Mouse (Mus musculus) midbrain, postnatal 0 days (tissue): ENCODE measurements at regions not wholly inside any gene's neighbourhood (a gene's known extent, or its start where the extent isn't known, plus 50 kb on each side); places are given as distances from the start of the nearest gene placed in this dataset.

Source experiments
- ATAC-seq: fragments of 200-750 bp; cut with Nextera tagmentation; 2 replicates; pipeline ENCODE4 v1.8.0; 2017; ENCODE audit warnings: moderate number of reproducible peaks, mild to moderate bottlenecking, moderate TSS enrichment, moderate library complexity; ENCODE audit not compliant: low FRiP score
- DNase-seq: peaks from one replicate; pipeline ENCODE4 v3.0.0-alpha.2; 2015; ENCODE audit warnings: low spot score
- H3K27ac ChIP-seq: fragments of 300-500 bp; sonication (generic); 2 replicates; pipeline ENCODE4 v1.5.1; 2014; ENCODE audit warnings: low read depth, mild to moderate bottlenecking, low read length, mixed read lengths
- H3K27me3 ChIP-seq: fragments of 300-500 bp; sonication (generic); 2 replicates; pipeline ENCODE4 v1.6.1; 2014; ENCODE audit warnings: low read length, control low read depth, mixed read lengths; ENCODE audit not compliant: insufficient read depth
- H3K36me3 ChIP-seq: fragments of 300-500 bp; sonication (generic); 2 replicates; pipeline ENCODE4 v1.6.1; 2014; ENCODE audit warnings: low read length, control low read depth, mixed read lengths; ENCODE audit not compliant: insufficient read depth
- H3K4me1 ChIP-seq: fragments of 300-500 bp; sonication (generic); 2 replicates; pipeline ENCODE4 v1.6.1; 2014; ENCODE audit warnings: mild to moderate bottlenecking, control low read depth, antibody characterized with exemption, low read length, mixed read lengths; ENCODE audit not compliant: insufficient read depth
- H3K4me2 ChIP-seq: fragments of 300-500 bp; sonication (generic); 2 replicates; pipeline ENCODE4 v1.6.1; 2014; ENCODE audit warnings: low read depth, mild to moderate bottlenecking, low read length, mixed read lengths; ENCODE audit not compliant: poor library complexity, severe bottlenecking
- H3K4me3 ChIP-seq: fragments of 300-500 bp; sonication (generic); 2 replicates; pipeline ENCODE4 v1.5.1; 2014; ENCODE audit warnings: low read depth, mild to moderate bottlenecking, low read length, moderate library complexity
- H3K9ac ChIP-seq: fragments of 300-500 bp; sonication (generic); replicated peaks from 2 replicates; pipeline ENCODE4 v1.6.1; 2014; ENCODE audit warnings: mild to moderate bottlenecking, low read length, moderate library complexity, mixed read lengths; ENCODE audit not compliant: poor library complexity, severe bottlenecking
- H3K9me3 ChIP-seq: fragments of 300-500 bp; sonication (generic); 2 replicates; pipeline ENCODE4 v1.6.1; 2016; ENCODE audit warnings: low read length, control low read depth
- CTCF ChIP-seq: IDR thresholded peaks from 2 replicates; pipeline ENCODE4 v1.5.1; 2016; ENCODE audit warnings: antibody characterized with exemption, mild to moderate bottlenecking
- WGBS: fragments of 180-500 bp; shearing (Covaris S2); extraction: QIAGEN DNeasy Blood & Tissue Kit; methylation state at CpG from one replicate; pipeline ENCODE4 v1.1.7; 2014; 5-methylcytosine and 5-hydroxymethylcytosine counted together

- DNase-seq, result no peak
- no peak for TF ChIP-seq CTCF
- Histone ChIP-seq H3K4me3 (no peak overlapping the region), H3K36me3 (no peaks in the 10 kb centered on the region), H3K27me3 (no peaks in the 10 kb centered on the region), H3K4me1 (no peaks in the 10 kb centered on the region), H3K9me3 (0 out of 2 replicates have a peak, but pooled peaks cover 5% of the 10 kb centered on the region), H3K27ac (no peak overlapping the region), H3K4me2 (no peak overlapping the region), H3K9ac (no peak overlapping the region)
- no peak for ATAC-seq
Measured at GRCm38 (mm10) chr1:45100966-45101365, 210.4 kb upstream of the Col3a1 start.

GRCm38 (mm10) chr1:45116409-45117144, 194.8 kb upstream of the Col3a1 start:
- H3K27ac ChIP-seq, result no peak overlapping the region
- no peaks in the 10 kb centered on the region for H3K27me3 ChIP-seq
- no peak overlapping the region for H3K4me2 ChIP-seq
- ATAC-seq (no peak), DNase-seq (peak; percentile 14)
- no peak for TF ChIP-seq CTCF
- no peaks in the 10 kb centered on the region for H3K9me3 ChIP-seq
- H3K36me3 ChIP-seq, result no peaks in the 10 kb centered on the region
- no peak overlapping the region for H3K9ac ChIP-seq
- H3K4me3 ChIP-seq, result no peak overlapping the region
- H3K4me1 ChIP-seq, result no peaks in the 10 kb centered on the region
- WGBS, result 85% methylated on average over 1 of the region's 1 CpGs

DNA sequence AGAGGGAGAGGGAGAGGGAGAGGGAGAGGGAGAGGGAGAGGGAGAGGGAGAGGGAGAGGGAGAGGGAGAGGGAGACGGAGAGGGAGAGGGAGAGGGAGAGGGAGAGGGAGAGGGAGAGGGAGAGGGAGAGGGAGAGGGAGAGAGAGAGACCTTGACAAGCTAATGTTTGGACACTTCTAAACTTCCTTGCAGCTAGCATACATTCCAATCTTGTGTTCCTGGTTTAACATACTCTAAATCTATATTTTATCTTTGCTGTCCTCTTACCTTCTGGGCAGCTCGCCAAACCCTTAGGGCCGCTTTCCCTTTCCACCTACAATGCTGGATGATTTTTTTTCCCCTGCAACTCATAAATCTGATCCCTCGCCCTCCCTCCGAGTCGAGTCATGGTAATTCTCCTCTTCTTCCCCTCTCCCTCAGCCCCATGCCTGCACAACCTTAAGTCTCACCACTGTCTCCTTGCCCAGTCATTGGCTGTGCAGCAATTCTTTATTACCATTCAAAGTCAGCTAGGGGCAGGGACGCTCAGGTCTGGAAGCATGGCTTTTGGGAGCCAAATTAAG, 176.1 kb upstream of the Col3a1 start:
- H3K27ac ChIP-seq, result no peak overlapping the region
- DNase-seq, result no peak
- no peaks in the 10 kb centered on the region for H3K36me3 ChIP-seq
- H3K9ac ChIP-seq, result no peak overlapping the region
- H3K9me3 ChIP-seq, result no peaks in the 10 kb centered on the region
- H3K4me2 ChIP-seq, result no peak overlapping the region
- H3K4me3 ChIP-seq, result no peak overlapping the region
- H3K27me3 ChIP-seq, result no peaks in the 10 kb centered on the region
- 74% methylated on average over 6 of the region's 7 CpGs for WGBS
- no peak for TF ChIP-seq CTCF
- no peaks in the 10 kb centered on the region for H3K4me1 ChIP-seq
- ATAC-seq, result no peak

- DNase-seq (no peak), ATAC-seq (no peak)
- Histone ChIP-seq H3K9ac (no peak overlapping the region), H3K9me3 (no peaks in the 10 kb centered on the region), H3K27me3 (no peaks in the 10 kb centered on the region), H3K4me3 (no peak overlapping the region), H3K27ac (no peak overlapping the region), H3K36me3 (no peaks in the 10 kb centered on the region), H3K4me1 (no peaks in the 10 kb centered on the region), H3K4me2 (no peak overlapping the region)
- 78% methylated on average over 2 of the region's 2 CpGs for WGBS
- no peak for TF ChIP-seq CTCF
Measured at GRCm38 (mm10) chr1:45147019-45147418, 164.3 kb upstream of the Col3a1 start.

GRCm38 (mm10) chr1:45181632-45182031, 129.7 kb upstream of the Col3a1 start:
- 97% methylated on average over 1 of the region's 1 CpGs for WGBS
- no peak for TF ChIP-seq CTCF
- Histone ChIP-seq H3K4me3 (no peak overlapping the region), H3K27me3 (no peaks in the 10 kb centered on the region), H3K27ac (no peak overlapping the region), H3K4me1 (no peaks in the 10 kb centered on the region), H3K4me2 (no peak overlapping the region), H3K36me3 (no peaks in the 10 kb centered on the region), H3K9me3 (no peaks in the 10 kb centered on the region), H3K9ac (no peak overlapping the region)
- ATAC-seq (no peak), DNase-seq (no peak)

GRCm38 (mm10) chr1:45185341-45185740, 126.0 kb upstream of the Col3a1 start:
- H3K9ac ChIP-seq, result no peak overlapping the region
- H3K4me3 ChIP-seq, result no peak overlapping the region
- H3K36me3 ChIP-seq, result no peaks in the 10 kb centered on the region
- H3K27ac ChIP-seq, result no peak overlapping the region
- H3K4me1 ChIP-seq, result no peaks in the 10 kb centered on the region
- DNase-seq (peak; percentile 27), ATAC-seq (no peak)
- no peak for TF ChIP-seq CTCF
- H3K4me2 ChIP-seq, result no peak overlapping the region
- H3K27me3 ChIP-seq, result no peaks in the 10 kb centered on the region
- no peaks in the 10 kb centered on the region for H3K9me3 ChIP-seq
